Mouse (Mus musculus) kidney, embryonic 16.5 days (tissue): ENCODE measurements around the gene Morn3. TPM values are rescaled to one million over a fixed set of nuclear protein-coding genes. Genes with fewer than 3 reads are reported as not detected.

Experiments
- ATAC-seq: fragments of 200-750 bp; cut with Nextera tagmentation; 2 replicates; pipeline ENCODE4 v1.8.0; 2017; ENCODE audit warnings: moderate TSS enrichment; ENCODE audit not compliant: low FRiP score, low TSS enrichment
- H3K27ac ChIP-seq: fragments of 300-500 bp; sonication (generic); 2 replicates; pipeline ENCODE4 v1.5.1; 2014; ENCODE audit warnings: low read length
- H3K27me3 ChIP-seq: fragments of 300-500 bp; sonication (generic); 2 replicates; pipeline ENCODE4 v1.6.1; 2014; ENCODE audit warnings: low read length, control low read depth, mixed read lengths; ENCODE audit not compliant: insufficient read depth
- H3K36me3 ChIP-seq: fragments of 300-500 bp; sonication (generic); 2 replicates; pipeline ENCODE4 v1.6.1; 2014; ENCODE audit warnings: low read length, control low read depth, mixed read lengths; ENCODE audit not compliant: insufficient read depth
- H3K4me1 ChIP-seq: fragments of 300-500 bp; sonication (generic); 2 replicates; pipeline ENCODE4 v1.6.1; 2014; ENCODE audit warnings: low read length, control low read depth, mixed read lengths; ENCODE audit not compliant: insufficient read depth
- H3K4me2 ChIP-seq: fragments of 300-500 bp; sonication (generic); replicated peaks from 2 replicates; pipeline ENCODE4 v1.6.1; 2014; ENCODE audit warnings: low read depth, low read length
- H3K4me3 ChIP-seq: fragments of 300-500 bp; sonication (generic); 2 replicates; pipeline ENCODE4 v1.5.1; 2014; ENCODE audit warnings: mild to moderate bottlenecking, low read length
- H3K9ac ChIP-seq: fragments of 300-500 bp; sonication (generic); replicated peaks from 2 replicates; pipeline ENCODE4 v1.6.1; 2014; ENCODE audit warnings: low read length
- H3K9me3 ChIP-seq: fragments of 300-500 bp; sonication (generic); 2 replicates; pipeline ENCODE4 v1.6.1; 2016; ENCODE audit warnings: low read length, control low read depth
- WGBS: fragments of 180-500 bp; shearing (Covaris S2); extraction: QIAGEN DNeasy Blood & Tissue Kit; methylation state at CpG from one replicate; pipeline ENCODE4 v1.1.7; 2014; 5-methylcytosine and 5-hydroxymethylcytosine counted together
- polyA plus RNA-seq: library from polyadenylated mRNA; unstranded; fragments of >200 nt; fragmentation: Nextera tagmentation; extraction: Ambion mirVana; gene quantifications from 2 replicates; pipeline ENCODE4 v1.2.1, GENCODE M21; 2015

The Morn3 gene
- polyA plus RNA-seq, 1 experiment from 2014 or later = 0.56 TPM

DNA sequence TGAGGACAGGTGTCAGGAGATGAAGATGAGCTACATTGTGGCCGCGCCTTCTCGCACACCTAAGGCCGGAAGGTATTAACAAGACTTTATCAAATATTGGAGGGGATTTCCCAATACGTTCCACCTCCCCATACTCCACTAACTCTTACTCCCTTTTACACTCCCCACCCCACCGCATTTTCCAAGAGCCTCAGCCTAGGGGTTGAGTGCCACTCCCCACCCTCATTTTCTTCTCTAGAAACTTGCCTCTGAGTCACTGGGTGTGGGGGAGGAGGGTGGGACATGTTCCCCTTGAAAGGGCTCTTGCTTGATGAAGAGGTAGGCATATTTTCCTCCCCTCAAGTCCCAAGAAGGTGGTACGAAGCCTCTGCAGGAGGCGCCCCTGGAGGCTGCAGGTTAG, 30.9 kb downstream of the Morn3 start:
- H3K36me3 ChIP-seq = no peaks in the 10 kb centered on the region
- peak overlapping the region; percentile 79 for H3K9ac ChIP-seq
- no peaks in the 10 kb centered on the region for H3K9me3 ChIP-seq
- no peaks in the 10 kb centered on the region for H3K27me3 ChIP-seq
- peak overlapping the region; percentile 94; the same call in 1 of the 2 replicates for H3K27ac ChIP-seq
- H3K4me3 ChIP-seq = peak overlapping the region; percentile 76
- WGBS = 10% methylated on average over 8 of the region's 8 CpGs
- peak overlapping the region; percentile 67 for H3K4me2 ChIP-seq
- peaks cover 21% of the 10 kb centered on the region for H3K4me1 ChIP-seq
- ATAC-seq = no peak

GRCm38 (mm10) chr5:123014753-123015701, 31.8 kb downstream of the Morn3 start, which contains the start of gene Orai1:
TSS of gene Orai1 (plus strand) at chr5:123015074.
- H3K27me3 ChIP-seq = no peaks in the 10 kb centered on the region
- under 1% methylated on average over 95 of the region's 106 CpGs for WGBS
- no peaks in the 10 kb centered on the region for H3K9me3 ChIP-seq
- H3K4me3 ChIP-seq = peak within 1 kb of the TSS; percentile 76
- H3K9ac ChIP-seq = peak within 1 kb of the TSS; percentile 79
- H3K4me1 ChIP-seq = peaks cover 21% of the 10 kb centered on the region
- ATAC-seq = peak; percentile 94
- peak within 1 kb of the TSS; percentile 67 for H3K4me2 ChIP-seq
- peak within 1 kb of the TSS; percentile 94 for H3K27ac ChIP-seq
- no peaks in the 10 kb centered on the region for H3K36me3 ChIP-seq

DNA sequence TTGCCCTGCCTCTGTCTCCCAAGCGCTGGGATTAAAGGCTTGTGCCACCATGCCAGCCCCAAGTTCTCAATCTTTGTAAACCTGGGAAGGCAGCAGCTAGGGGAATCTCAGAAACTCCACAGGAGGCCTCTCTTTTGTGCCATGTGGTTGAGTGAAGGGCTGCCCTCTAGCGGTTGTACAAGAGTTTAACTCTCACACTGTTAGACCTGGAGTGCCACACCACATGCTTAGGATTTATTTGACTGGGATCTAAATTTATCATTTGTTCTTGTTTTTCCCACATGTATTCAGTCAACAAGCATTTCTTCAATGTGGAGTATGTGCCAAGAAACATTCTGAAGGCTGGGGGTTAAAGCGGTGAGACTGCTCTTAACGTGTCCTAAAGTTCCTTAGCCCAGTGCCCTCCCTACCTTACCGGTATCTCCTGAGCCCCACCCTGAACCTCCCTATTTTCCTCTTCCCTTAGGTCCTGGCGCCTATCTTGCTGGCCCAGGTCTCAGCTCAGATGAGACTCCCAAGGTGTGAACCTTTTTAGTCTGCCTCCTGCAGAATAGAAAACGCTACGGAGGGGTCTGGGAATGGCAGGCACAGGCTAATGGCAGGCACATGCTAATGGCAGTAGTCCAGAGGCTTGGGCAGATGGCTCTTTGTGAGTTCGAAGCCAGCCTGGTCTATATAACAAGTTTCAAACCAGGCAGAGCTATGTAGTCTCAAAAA, 33.1 kb downstream of the Morn3 start:
- H3K27me3 ChIP-seq = no peaks in the 10 kb centered on the region
- H3K9me3 ChIP-seq = no peaks in the 10 kb centered on the region
- H3K9ac ChIP-seq = no peak overlapping the region
- no peak overlapping the region for H3K4me2 ChIP-seq
- ATAC-seq = no peak
- 56% methylated on average over 9 of the region's 9 CpGs for WGBS
- no peak overlapping the region for H3K4me3 ChIP-seq
- H3K4me1 ChIP-seq = peaks cover 15% of the 10 kb centered on the region
- H3K27ac ChIP-seq = no peak overlapping the region
- H3K36me3 ChIP-seq = no peaks in the 10 kb centered on the region

DNA sequence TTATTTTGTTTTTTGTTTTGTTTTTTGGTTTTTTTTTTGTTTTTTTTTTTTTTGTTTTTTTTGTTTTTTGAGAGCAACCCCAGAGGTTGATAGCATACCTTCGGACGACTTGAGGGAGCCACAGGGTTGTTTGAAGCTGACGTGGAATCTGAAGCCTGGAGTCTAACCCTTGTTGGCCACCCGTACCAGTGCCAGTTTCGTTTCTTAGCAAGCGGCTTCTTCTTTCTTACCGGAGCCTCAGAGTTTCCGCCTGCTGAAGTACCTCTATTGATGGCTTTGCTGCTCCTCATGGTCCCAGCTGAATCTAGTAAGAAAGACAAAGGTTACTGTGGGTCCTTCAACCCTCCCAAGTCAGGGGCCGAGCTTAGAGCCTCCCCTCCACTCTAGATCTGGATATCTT, 35.1 kb downstream of the Morn3 start:
- no peaks in the 10 kb centered on the region for H3K27me3 ChIP-seq
- H3K4me1 ChIP-seq = peaks cover 15% of the 10 kb centered on the region
- H3K9me3 ChIP-seq = no peaks in the 10 kb centered on the region
- no peak overlapping the region for H3K27ac ChIP-seq
- H3K36me3 ChIP-seq = no peaks in the 10 kb centered on the region
- no peak overlapping the region for H3K9ac ChIP-seq
- WGBS = 95% methylated on average over 9 of the region's 9 CpGs
- no peak overlapping the region for H3K4me2 ChIP-seq
- ATAC-seq = no peak
- H3K4me3 ChIP-seq = no peak overlapping the region

DNA sequence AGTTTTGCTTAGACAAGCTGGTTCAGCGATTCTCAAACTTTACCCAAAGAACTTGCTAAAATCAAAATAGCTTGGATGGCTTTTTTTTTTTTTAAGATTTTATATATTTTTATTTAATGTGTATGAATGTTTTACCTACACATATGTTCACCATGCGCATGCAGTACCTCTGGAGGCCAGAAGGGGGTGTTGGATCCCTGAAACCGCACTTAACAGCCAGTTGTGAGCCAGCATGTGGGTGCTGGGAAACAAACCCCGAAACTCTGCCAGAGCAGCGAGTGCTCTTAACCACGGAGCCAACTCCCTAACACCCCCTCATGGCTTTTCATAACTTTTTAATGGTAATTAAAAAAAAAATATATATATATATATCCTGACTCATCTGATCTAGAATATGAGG, 36.0 kb downstream of the Morn3 start:
- no peak overlapping the region for H3K9ac ChIP-seq
- peaks cover 9% of the 10 kb centered on the region for H3K4me1 ChIP-seq
- no peaks in the 10 kb centered on the region for H3K36me3 ChIP-seq
- H3K4me3 ChIP-seq = no peak overlapping the region
- no peak overlapping the region for H3K27ac ChIP-seq
- no peak for ATAC-seq
- no peaks in the 10 kb centered on the region for H3K27me3 ChIP-seq
- no peak overlapping the region for H3K4me2 ChIP-seq
- no peaks in the 10 kb centered on the region for H3K9me3 ChIP-seq
- WGBS = 93% methylated on average over 6 of the region's 6 CpGs

- Histone ChIP-seq H3K4me2 (no peak overlapping the region), H3K9me3 (no peaks in the 10 kb centered on the region), H3K9ac (no peak overlapping the region), H3K36me3 (no peaks in the 10 kb centered on the region), H3K27ac (no peak overlapping the region), H3K27me3 (no peaks in the 10 kb centered on the region), H3K4me1 (peaks cover 4% of the 10 kb centered on the region), H3K4me3 (no peak overlapping the region)
- 61% methylated on average over 11 of the region's 11 CpGs for WGBS
- no peak for ATAC-seq
Observed at GRCm38 (mm10) chr5:123009873-123010272, 36.9 kb downstream of the Morn3 start.

DNA sequence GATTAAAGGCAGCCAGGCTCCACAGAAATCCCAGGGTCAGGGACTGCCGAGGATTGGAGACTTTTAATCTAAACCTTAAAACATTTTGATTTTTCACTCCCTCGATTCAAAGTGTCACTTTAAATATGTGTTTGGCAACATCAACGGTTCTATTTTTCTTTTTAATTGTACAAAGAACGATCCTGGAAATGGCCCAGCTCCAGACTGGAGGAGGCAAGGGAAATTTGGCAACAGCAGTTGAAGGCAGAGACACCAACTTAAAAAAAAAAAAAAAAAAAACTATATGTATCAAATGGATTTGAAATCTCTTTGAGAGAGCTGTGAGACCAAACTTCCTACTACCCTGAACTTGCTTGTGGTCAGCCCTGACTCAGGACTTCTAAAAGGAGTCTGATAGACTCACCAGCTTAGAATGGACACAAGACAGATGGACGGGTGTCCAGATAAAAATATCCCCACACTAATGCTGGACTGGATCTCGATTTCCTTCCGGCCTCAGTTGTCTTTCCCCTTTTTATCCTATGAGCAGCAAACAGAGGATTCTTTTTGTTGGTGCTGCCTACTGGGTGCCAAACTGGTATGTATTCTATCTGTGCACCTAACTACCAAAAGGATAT, 37.8 kb downstream of the Morn3 start:
- Histone ChIP-seq H3K4me3 (no peak overlapping the region), H3K9ac (no peak overlapping the region), H3K36me3 (no peaks in the 10 kb centered on the region), H3K4me1 (no peaks in the 10 kb centered on the region; the same call in 1 of the 2 replicates), H3K27ac (no peak overlapping the region), H3K9me3 (no peaks in the 10 kb centered on the region), H3K4me2 (no peak overlapping the region), H3K27me3 (no peaks in the 10 kb centered on the region)
- no peak for ATAC-seq
- 56% methylated on average over 7 of the region's 7 CpGs for WGBS

GRCm38 (mm10) chr5:123005716-123006592, 40.9 kb downstream of the Morn3 start:
- H3K4me2 ChIP-seq = no peak overlapping the region
- H3K4me1 ChIP-seq = no peaks in the 10 kb centered on the region; the same call in 1 of the 2 replicates
- H3K27me3 ChIP-seq = no peaks in the 10 kb centered on the region
- no peak overlapping the region for H3K27ac ChIP-seq
- H3K4me3 ChIP-seq = no peak overlapping the region
- no peak for ATAC-seq
- H3K9me3 ChIP-seq = no peaks in the 10 kb centered on the region
- no peaks in the 10 kb centered on the region for H3K36me3 ChIP-seq
- 73% methylated on average over 19 of the region's 19 CpGs for WGBS
- no peak overlapping the region for H3K9ac ChIP-seq

DNA sequence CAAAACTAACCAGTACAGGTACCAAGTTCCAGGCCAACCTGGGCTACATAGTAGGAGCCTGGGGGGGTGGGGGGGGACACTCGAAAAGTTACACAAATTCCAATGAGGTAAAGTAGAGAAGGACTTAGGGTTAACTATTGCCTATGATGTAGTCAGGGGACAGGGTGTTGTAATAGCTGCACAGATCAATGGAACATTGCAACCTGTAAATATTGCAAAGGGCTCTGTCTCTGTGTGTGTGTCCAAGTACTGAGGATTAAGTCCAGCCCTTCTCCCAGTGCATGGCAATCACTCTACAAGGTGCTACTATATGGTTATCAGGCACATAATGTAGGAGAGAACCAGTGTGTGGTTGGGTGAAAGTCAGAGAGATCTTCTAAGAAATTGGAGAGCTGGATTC, 45.9 kb downstream of the Morn3 start:
- Histone ChIP-seq H3K27me3 (no peaks in the 10 kb centered on the region), H3K4me1 (no peaks in the 10 kb centered on the region; the same call in 1 of the 2 replicates), H3K4me3 (no peak overlapping the region), H3K9me3 (no peaks in the 10 kb centered on the region), H3K27ac (no peak overlapping the region), H3K9ac (no peak overlapping the region), H3K36me3 (no peaks in the 10 kb centered on the region), H3K4me2 (no peak overlapping the region)
- WGBS = 72% methylated on average over 1 of the region's 1 CpGs
- no peak for ATAC-seq
